Comparison of ENCODE assay signal across 11 mouse cellular contexts in genomic region chr9:47894096-47894495, GRCm38 (mm10).
A peak's percentile ranks its signal among the peaks of the same experiment; 100 is the strongest.
DNase-seq lines count a peak whose midpoint lies in the region; ATAC-seq and TF ChIP-seq lines count a peak whose summit lies in the region.
"Had no signal": no experiment of that assay in that cellular context is flagged by ENCODE, and none has a peak within 500 bp of the region (broad histone marks: within the 10 kb centered on the region; RNA-seq: fewer than 3 reads in every experiment).

No protein-coding gene starts in this region.

- H3K36me3 ChIP-seq in hindbrain, embryonic 11.5 days (ENCODE audit: control insufficient read depth, insufficient read depth, low read length) = no peaks in the 10 kb centered on the region
- H3K36me3 ChIP-seq in hindbrain, embryonic 10.5 days = no peaks in the 10 kb centered on the region
- H3K36me3 ChIP-seq in embryonic facial prominence, embryonic 15.5 days = no peaks in the 10 kb centered on the region
- H3K36me3 ChIP-seq: liver, embryonic 15.5 days had no signal

- no peak for ATAC-seq in hindbrain, embryonic 11.5 days (ENCODE audit: low FRiP score)
- ATAC-seq in embryonic facial prominence, embryonic 15.5 days (ENCODE audit: insufficient number of reproducible peaks, low FRiP score, low TSS enrichment, low read depth) = 0 out of 2 replicates have a peak, but pooled peaks have one; percentile 54

- H3K9me3 ChIP-seq in hindbrain, embryonic 11.5 days (ENCODE audit: control insufficient read depth, low read length) = no peaks in the 10 kb centered on the region
- no peaks in the 10 kb centered on the region for H3K9me3 ChIP-seq in hindbrain, embryonic 10.5 days
- H3K9me3 ChIP-seq in embryonic facial prominence, embryonic 15.5 days (replicated peaks) = no peaks in the 10 kb centered on the region
- H3K9me3 ChIP-seq: liver, embryonic 15.5 days had no signal

- DNase-seq in hindbrain, embryonic 11.5 days (ENCODE audit: low spot score) = peak; percentile 35
- DNase-seq in hindbrain, embryonic 10.5 days (ENCODE audit: low spot score) = no peak
- DNase-seq in lung, postnatal 10 days = peak; percentile 8
- no peak for DNase-seq in lung, postnatal 14 days
- DNase-seq in thymus, postnatal 0 days (ENCODE audit: low spot score) = peak; percentile 50
- no peak for DNase-seq in left cerebral cortex, adult 2 months (ENCODE audit: extremely low spot score in 1 of 2, low spot score in 2 of 2)
- DNase-seq in B cell, adult 2 months = no peak
- DNase-seq: gastrocnemius, postnatal 14 days had no signal

- no peak overlapping the region for H3K27ac ChIP-seq in hindbrain, embryonic 11.5 days (ENCODE audit: low read depth, low read length)
- no peak overlapping the region for H3K27ac ChIP-seq in hindbrain, embryonic 10.5 days
- H3K27ac ChIP-seq in embryonic facial prominence, embryonic 15.5 days (replicated peaks) = no peak overlapping the region
- no peak overlapping the region for H3K27ac ChIP-seq in left cerebral cortex, adult 2 months
- H3K27ac ChIP-seq: layer of hippocampus, adult 2 months; liver, embryonic 15.5 days had no signal

- peaks cover 12% of the 10 kb centered on the region; the same call in 1 of the 2 replicates for H3K27me3 ChIP-seq in hindbrain, embryonic 11.5 days (ENCODE audit: control insufficient read depth, insufficient read depth, low read length)
- peaks cover 69% of the 10 kb centered on the region for H3K27me3 ChIP-seq in hindbrain, embryonic 10.5 days (ENCODE audit: insufficient read depth, poor library complexity, severe bottlenecking)
- no peaks in the 10 kb centered on the region for H3K27me3 ChIP-seq in embryonic facial prominence, embryonic 15.5 days
- H3K27me3 ChIP-seq: liver, embryonic 15.5 days had no signal

- H3K4me3 ChIP-seq in hindbrain, embryonic 11.5 days (ENCODE audit: low read depth, low read length) = no peak overlapping the region
- H3K4me3 ChIP-seq in hindbrain, embryonic 10.5 days = no peak overlapping the region
- no peak overlapping the region for H3K4me3 ChIP-seq in embryonic facial prominence, embryonic 15.5 days (replicated peaks)
- H3K4me3 ChIP-seq in left cerebral cortex, adult 2 months = no peak overlapping the region
- H3K4me3 ChIP-seq: layer of hippocampus, adult 2 months; liver, embryonic 15.5 days had no signal

- 28% methylated on average over 5 of the region's 5 CpGs for WGBS in hindbrain, embryonic 11.5 days
- 51% methylated on average over 5 of the region's 5 CpGs for WGBS in hindbrain, embryonic 10.5 days
- WGBS in embryonic facial prominence, embryonic 15.5 days = 16% methylated on average over 5 of the region's 5 CpGs

- peaks cover 10% of the 10 kb centered on the region for H3K4me1 ChIP-seq in hindbrain, embryonic 11.5 days (replicated peaks; ENCODE audit: control insufficient read depth, insufficient read depth, low read length)
- H3K4me1 ChIP-seq in hindbrain, embryonic 10.5 days (replicated peaks) = peaks cover 26% of the 10 kb centered on the region
- H3K4me1 ChIP-seq in embryonic facial prominence, embryonic 15.5 days = peaks cover 10% of the 10 kb centered on the region; the same call in 1 of the 2 replicates
- H3K4me1 ChIP-seq: liver, embryonic 15.5 days had no signal

- TF ChIP-seq CTCF in left cerebral cortex, adult 2 months (IDR thresholded peaks at IDR 0.05) = no peak

- H3K9ac ChIP-seq in hindbrain, embryonic 11.5 days (ENCODE audit: low read depth, low read length) = no peak overlapping the region
- no peak overlapping the region for H3K9ac ChIP-seq in embryonic facial prominence, embryonic 15.5 days
- H3K9ac ChIP-seq: liver, embryonic 15.5 days had no signal

- H3K4me2 ChIP-seq in hindbrain, embryonic 11.5 days (replicated peaks; ENCODE audit: low read depth, low read length) = no peak overlapping the region
- no peak overlapping the region for H3K4me2 ChIP-seq in embryonic facial prominence, embryonic 15.5 days (replicated peaks)
- H3K4me2 ChIP-seq: liver, embryonic 15.5 days had no signal

- intact Hi-C loops in left cerebral cortex, adult 2 months (cut with DNase I) = no loop called here

Comparison
In these comparisons a context has a peak if more than half of its experiments do, and no peak if none do; other contexts are left out.
1. DNase-seq: peak in hindbrain, embryonic 11.5 days (single experiment), lung, postnatal 10 days (single experiment) and thymus, postnatal 0 days (single experiment); none in hindbrain, embryonic 10.5 days (single experiment), lung, postnatal 14 days (single experiment), left cerebral cortex, adult 2 months (0 of 2) and B cell, adult 2 months (0 of 2).